Mouse (Mus musculus): ENCODE measurements around the gene Grb10. TPM values are rescaled to one million over a fixed set of nuclear protein-coding genes. Genes with fewer than 3 reads are reported as not detected.

The Grb10 gene
- total RNA-seq, 2 experiments from 2014 or later, result 185 to 186 TPM

DNA sequence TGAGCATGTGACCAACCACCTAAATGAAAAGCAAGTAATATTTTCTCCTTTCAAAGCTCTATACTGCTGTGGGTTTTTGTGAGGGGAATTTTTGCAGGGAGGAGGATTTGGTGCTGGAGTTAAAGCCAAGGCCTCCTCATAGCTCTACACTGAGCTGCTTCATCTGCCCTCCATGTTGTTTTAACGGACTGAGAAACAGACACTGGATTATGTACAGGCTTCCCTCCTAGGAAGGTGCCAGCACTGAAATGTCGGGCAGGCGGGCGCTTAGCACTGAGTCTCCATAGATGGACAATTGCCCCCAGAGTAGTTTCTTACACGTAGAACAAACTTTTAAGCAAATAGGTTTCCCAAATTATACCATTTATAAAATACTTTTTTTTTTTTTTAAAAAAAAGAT, 4.1 kb downstream of the Grb10 start:
- peak; percentile 11 for DNase-seq

- peak; percentile 13 for DNase-seq
Measured at GRCm38 (mm10) chr11:12032831-12033230, 5.7 kb downstream of the Grb10 start.

GRCm38 (mm10) chr11:12026638-12027037, 11.8 kb downstream of the Grb10 start:
- peak; percentile 7 for DNase-seq

GRCm38 (mm10) chr11:12025756-12026593, 12.5 kb downstream of the Grb10 start:
- peak; percentile 87 for DNase-seq

- DNase-seq, result no peak
Measured at GRCm38 (mm10) chr11:12025392-12025755, 13.1 kb downstream of the Grb10 start.

DNA sequence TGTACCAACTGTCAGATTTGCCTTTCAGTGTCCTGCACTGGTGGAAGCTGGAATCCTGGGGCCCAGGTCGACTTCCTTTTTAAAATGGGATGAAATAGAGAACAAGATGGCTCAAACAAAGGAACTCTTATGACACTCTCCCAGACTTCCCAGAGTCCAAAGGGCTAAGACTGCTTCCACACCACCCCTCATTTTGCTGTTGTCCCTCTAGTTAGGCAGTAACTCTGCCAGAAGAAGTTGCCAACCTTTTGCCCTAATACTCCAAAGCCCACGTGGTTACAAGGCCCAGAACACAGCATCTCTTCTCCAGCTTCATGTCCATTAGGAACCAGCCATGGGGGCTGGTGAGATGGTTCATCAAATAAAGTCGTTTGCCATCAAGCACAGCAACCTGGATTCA, 15.4 kb downstream of the Grb10 start:
- DNase-seq, result no peak

DNA sequence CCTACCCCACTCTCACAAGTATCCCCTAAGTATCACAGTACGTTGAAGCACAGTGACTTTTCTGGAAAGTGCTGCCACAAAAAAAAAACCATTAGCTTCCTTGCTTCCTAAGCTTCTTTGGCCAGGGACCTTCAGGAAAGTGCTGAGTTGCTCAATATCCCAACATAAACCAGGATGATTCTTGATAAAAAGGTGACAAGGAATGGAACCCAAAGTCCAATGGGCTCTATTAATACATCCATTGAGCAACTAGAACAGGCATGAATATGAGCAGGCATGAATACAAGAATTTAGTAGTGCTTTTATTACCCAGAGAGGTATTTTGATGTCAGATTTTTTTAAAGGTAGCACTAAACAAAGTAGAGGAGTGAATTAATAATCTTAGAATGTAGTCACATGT, 18.8 kb downstream of the Grb10 start:
- DNase-seq, result no peak

- DNase-seq, result no peak
Measured at GRCm38 (mm10) chr11:12018604-12019003, 19.9 kb downstream of the Grb10 start.

GRCm38 (mm10) chr11:12010084-12010483, 28.4 kb downstream of the Grb10 start:
- no peak for DNase-seq

- peak; percentile 7 for DNase-seq
Measured at GRCm38 (mm10) chr11:12000293-12000910, 38.1 kb downstream of the Grb10 start.

DNA sequence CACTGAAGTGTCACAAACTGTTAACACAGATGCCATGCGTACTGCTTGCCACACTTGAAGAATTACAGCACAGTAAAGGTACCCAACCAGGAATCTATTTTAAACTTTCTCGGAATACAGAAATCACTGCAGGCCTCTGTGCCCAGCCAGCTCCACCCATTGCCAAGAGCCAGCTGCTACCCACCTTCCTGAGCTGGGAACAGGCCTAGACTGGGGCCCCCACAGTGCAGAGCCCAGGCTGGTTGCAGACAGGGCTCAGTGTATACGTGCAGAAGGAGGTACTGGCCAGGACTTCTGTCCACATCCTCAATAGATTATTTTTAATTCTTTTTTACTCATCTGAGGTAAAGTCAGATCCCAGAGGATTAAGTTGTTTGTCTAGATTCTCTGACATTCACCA, 39.6 kb downstream of the Grb10 start:
- DNase-seq, result no peak

- DNase-seq, result no peak
Measured at GRCm38 (mm10) chr11:11997045-11997444, 41.4 kb downstream of the Grb10 start.

DNA sequence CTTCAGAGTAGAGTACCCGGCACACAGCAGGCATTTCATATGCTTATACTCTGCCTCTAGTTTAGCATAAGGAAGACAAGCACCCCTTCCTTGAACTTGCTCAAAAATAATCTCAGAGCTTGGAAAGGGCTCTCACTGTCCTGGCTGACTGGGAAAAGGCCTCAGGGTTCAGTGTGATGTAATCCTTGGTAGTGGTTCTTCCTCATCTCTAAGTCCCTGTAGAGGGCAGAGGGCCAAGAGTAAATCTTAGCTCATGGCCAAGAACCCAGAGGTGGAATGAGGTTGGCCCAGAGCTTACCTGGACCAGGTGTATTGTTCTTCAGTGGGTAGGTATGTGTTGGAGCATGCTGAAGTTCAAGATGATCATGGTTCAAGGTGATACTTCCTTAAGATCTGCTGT, 43.1 kb downstream of the Grb10 start:
- no peak for DNase-seq

DNA sequence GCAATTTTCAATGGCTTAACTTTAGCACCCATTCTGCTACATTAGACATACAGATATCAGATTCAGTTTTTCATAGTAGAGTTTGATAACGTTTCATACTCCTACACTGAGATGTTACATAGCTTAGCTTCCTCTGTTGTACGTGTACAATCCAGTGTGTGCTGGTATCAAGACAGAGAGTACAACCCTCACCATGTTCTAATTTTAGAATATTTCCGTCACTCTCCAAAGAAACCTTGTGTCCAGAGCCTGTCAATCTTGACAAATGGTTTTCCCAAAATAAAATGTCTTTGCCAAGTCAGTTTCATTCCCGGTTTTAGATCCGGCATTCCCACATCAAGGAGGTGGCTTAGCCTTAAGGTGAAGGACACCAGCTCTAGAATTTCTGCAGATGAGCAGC, 44.7 kb downstream of the Grb10 start:
- DNase-seq, result no peak

- DNase-seq, result no peak
Measured at GRCm38 (mm10) chr11:11993183-11993582, 45.3 kb downstream of the Grb10 start.

DNA sequence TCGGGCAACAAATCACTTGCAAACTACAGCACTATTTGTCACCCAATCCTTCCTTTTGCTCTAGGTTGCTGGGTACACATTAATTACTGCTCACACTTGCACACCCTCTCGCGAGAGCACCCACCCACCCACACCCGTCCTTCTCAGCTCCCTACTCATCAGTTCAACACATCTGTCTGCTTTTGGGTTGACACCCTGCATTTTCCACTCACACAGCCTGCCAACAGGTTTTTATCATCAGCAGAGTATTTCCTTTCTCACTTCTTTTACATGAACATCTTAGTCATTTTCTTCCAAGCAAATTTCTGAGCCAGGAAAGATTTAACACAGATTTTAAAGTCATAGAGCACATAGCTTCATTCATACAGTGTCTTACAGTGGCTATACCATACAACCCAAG, 48.6 kb downstream of the Grb10 start:
- DNase-seq, result no peak

- no peak for DNase-seq
Measured at GRCm38 (mm10) chr11:11987233-11987632, 51.2 kb downstream of the Grb10 start.

DNA sequence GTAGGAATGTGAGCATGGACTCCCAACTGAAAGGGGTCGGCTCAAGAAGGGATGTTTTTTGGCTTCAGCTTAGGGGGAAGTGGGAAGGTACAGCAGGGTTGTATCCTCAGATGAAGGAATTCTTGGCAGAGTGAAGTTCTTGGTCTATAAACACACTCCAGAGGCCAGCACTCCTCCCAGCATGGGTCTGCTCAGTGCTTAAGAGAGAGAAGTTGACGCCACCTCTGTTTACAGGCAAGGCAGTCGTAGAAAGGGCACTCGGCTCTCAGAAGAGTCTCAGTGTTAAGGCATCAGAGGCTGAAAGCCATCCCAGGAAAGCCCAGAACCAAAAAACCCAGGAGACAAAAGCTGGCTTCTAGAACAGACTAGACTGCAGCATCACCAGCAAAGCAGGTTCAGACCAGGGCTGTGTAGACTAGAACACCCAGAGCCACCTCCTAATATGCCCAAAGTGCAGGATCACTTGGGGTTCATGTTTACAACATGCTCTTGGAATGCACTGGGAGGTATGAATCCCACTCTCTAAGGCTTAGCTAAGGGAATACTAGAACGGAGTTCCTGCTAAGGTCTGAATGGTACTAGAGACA, 59.8 kb downstream of the Grb10 start:
- DNase-seq, result no peak

DNA sequence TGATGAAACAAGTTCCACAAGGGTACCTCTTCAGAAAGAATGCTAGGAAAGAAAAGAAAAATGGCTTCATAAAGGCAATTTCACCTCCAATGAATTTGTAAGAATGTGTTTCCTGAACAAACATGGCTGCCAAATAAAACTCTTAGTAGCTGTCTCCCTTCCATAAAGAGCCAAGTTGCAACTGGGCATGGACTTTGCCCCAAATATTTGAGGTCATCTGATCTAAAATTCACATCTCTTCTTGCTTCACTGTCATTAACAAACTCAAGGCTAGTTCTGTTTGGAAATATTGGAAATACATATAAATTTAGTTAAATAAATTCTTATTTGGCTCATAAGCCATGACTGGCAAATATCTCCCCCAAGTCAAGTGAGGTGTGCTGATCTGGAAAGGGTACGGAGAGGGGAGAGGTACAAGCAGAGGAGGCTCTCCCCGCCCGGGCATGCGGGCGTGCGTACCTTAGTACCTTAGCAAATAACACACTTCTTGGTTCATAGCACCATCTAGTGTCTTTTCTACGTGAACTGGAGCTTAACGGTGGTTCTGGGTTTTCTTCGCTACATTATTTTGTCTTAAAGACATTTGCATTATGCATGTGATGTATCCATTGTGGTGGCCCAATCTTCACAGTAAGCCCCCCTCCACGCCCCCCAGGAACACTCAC, 63.8 kb downstream of the Grb10 start:
- no peak for DNase-seq

- DNase-seq, result peak; percentile 82
Measured at GRCm38 (mm10) chr11:11973366-11974014, 65.0 kb downstream of the Grb10 start.

GRCm38 (mm10) chr11:11972401-11973110, 65.9 kb downstream of the Grb10 start:
- DNase-seq, result no peak

GRCm38 (mm10) chr11:11970246-11970645, 68.2 kb downstream of the Grb10 start:
- DNase-seq, result no peak

All from adrenal gland, postnatal 10 days (tissue).